Mouse (Mus musculus): Measurements from ENCODE around the gene Map4k4. TPM values are rescaled to one million over a fixed set of nuclear protein-coding genes. Genes with fewer than 3 reads are reported as not detected.

Map4k4 gene
- polyA plus RNA-seq, 1 experiment, result 94.7 TPM

DNA sequence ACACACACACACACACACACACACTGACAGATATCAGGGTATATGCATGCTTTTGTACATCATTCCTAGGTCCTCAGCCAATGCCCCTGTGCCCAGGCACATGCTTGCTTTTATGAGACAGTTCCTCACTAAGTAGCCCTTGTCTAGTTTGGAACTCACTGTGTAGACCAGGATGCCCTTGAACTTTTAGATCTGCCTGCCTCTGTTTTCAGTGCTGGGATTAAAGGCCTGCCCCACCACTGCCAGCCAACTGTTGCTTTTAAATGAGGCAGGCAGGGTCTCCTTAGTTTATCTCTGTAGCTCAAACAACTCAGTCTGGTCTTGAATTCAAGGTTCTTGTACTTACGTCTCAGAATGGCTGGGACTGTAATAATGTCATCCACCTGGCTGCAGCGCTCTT is 8.3 kb downstream of the Map4k4 start:
- WGBS, result 91% methylated on average over 2 of the region's 2 CpGs

DNA sequence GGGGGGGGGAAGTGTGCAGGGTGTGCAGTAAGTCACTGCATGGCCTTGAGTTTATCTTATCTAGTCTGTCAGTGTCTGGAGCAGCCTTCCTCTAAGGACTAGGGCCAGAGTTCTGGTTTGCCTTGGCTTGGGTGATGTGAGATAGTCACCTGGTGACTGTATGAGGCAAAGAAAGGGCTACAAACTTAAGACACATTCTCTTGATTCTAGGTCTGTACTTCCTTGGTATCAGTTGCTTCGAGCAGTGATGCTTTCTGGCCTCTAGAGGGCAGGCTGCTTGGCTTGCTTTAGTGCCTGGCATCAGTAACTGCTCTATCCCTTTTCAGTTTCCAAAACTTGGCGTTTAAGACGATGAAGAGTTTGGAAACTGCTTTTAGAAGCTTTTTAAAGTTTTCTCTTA is 10.7 kb downstream of the Map4k4 start:
- 18% methylated on average over 3 of the region's 3 CpGs for WGBS
- Histone ChIP-seq H3K4me1 (ENCODE audit: control insufficient read depth, insufficient read depth, low read length) (peaks cover 28% of the 10 kb centered on the region), H3K4me3 (replicated peaks; ENCODE audit: extremely low read depth, low read depth, low read length) (no peak overlapping the region)
- TF ChIP-seq CTCF (IDR thresholded peaks at IDR 0.05; ENCODE audit: insufficient read depth, low read length), result peak; percentile 96
- TF ChIP-seq POLR2A (IDR thresholded peaks at IDR 0.05; ENCODE audit: borderline replicate concordance, extremely low read depth, low read depth, low read length), result no peak
- DNase-seq, result no peak

More for the DNA sequence above, 8.3 kb downstream of the Map4k4 start:
- Histone ChIP-seq H3K4me1 (ENCODE audit: control insufficient read depth, insufficient read depth, low read length) (peaks cover 35% of the 10 kb centered on the region), H3K4me3 (replicated peaks; ENCODE audit: extremely low read depth, low read depth, low read length) (no peak overlapping the region)
- TF ChIP-seq CTCF (IDR thresholded peaks at IDR 0.05; ENCODE audit: insufficient read depth, low read length) (no peak), POLR2A (IDR thresholded peaks at IDR 0.05; ENCODE audit: borderline replicate concordance, extremely low read depth, low read depth, low read length) (no peak)
- no peak for DNase-seq

DNA sequence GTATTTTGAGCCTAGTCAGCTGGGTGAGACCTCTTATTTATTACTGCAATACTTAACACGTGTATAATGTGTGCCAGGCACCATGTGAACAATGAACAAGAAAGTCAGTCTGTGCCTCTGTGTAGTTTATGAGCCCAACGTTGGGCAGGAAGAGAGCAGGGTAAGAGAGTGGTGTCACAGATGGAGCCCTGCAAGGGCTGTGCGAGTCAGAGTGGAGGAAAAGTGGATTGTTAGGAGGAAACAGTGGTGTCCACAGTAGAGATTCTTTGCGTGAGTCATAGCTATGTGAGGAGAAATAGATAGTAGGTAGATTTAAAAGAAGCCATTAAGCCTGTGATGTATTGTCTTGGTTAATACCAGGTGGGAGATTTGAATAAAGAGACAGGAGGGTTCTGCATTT is 12.5 kb downstream of the Map4k4 start:
- Histone ChIP-seq H3K4me3 (replicated peaks; ENCODE audit: extremely low read depth, low read depth, low read length) (no peak overlapping the region), H3K4me1 (ENCODE audit: control insufficient read depth, insufficient read depth, low read length) (peaks cover 23% of the 10 kb centered on the region)
- TF ChIP-seq CTCF (IDR thresholded peaks at IDR 0.05; ENCODE audit: insufficient read depth, low read length) (no peak), POLR2A (IDR thresholded peaks at IDR 0.05; ENCODE audit: borderline replicate concordance, extremely low read depth, low read depth, low read length) (no peak)
- 30% methylated on average over 4 of the region's 4 CpGs for WGBS
- DNase-seq, result no peak

DNA sequence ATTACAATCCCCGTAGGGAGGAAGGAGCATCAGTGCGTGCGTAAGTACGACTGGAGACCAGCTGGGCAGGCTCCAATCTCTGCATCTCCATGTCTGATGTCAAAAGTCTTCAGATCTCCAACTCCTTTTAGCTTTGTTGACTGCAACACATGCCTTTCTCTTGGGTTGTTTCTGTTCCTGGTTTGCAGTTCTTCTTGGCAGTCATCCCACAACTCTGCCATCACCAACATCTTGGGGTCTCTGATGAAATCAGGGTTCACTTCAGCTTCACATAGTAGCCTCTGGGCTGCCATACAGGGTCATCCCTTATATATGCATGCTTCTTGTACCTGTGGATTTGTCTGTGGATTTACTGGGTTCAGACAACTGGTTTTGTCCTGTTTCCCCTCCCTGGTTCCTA is 15.4 kb downstream of the Map4k4 start:
- no peak for DNase-seq
- TF ChIP-seq CTCF (IDR thresholded peaks at IDR 0.05; ENCODE audit: insufficient read depth, low read length) (no peak), POLR2A (IDR thresholded peaks at IDR 0.05; ENCODE audit: borderline replicate concordance, extremely low read depth, low read depth, low read length) (no peak)

DNA sequence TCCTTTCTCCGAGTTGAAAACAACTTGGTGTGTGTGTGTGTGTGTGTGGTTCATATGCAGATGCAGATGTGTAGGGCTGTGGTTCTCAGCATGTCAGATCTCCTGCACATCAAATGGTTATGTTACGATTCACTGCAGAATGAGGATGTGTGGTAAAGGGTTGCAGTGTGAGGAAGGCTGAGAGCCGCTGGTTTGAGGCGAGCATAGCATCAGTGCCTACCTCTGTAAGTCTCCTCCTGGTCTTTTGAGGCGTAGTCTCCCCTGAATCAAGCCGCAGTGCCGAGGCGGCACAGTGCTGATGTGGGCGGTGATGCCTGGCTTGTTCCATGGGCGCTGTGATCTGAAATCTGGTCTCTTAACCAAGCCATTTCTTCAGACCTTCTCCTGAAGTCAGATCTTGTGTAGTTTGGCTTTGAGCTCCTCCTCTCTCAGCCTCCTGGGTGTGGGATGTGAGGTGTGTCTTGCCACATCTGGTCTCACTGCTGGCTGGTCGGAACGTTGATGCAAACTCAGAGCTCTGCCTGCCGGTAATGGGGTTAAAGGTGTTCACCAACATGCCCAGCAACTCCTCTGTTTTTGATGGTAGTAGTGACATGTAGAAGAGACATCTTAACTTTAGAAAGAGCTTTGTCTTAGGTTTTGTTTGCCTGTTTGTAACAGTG is 17.3 kb downstream of the Map4k4 start:
- H3K4me1 ChIP-seq (ENCODE audit: control insufficient read depth, insufficient read depth, low read length), result peaks cover 29% of the 10 kb centered on the region
- WGBS, result 62% methylated on average over 13 of the region's 13 CpGs
- no peak for TF ChIP-seq CTCF (IDR thresholded peaks at IDR 0.05; ENCODE audit: insufficient read depth, low read length)
- TF ChIP-seq POLR2A (IDR thresholded peaks at IDR 0.05; ENCODE audit: borderline replicate concordance, extremely low read depth, low read depth, low read length), result no peak
- no peak for DNase-seq
- H3K4me3 ChIP-seq (replicated peaks; ENCODE audit: extremely low read depth, low read depth, low read length), result no peak overlapping the region

More for the DNA sequence above, 15.4 kb downstream of the Map4k4 start:
- WGBS, result 66% methylated on average over 4 of the region's 4 CpGs
- H3K4me3 ChIP-seq (replicated peaks; ENCODE audit: extremely low read depth, low read depth, low read length), result no peak overlapping the region
- H3K4me1 ChIP-seq (ENCODE audit: control insufficient read depth, insufficient read depth, low read length), result peaks cover 21% of the 10 kb centered on the region

DNA sequence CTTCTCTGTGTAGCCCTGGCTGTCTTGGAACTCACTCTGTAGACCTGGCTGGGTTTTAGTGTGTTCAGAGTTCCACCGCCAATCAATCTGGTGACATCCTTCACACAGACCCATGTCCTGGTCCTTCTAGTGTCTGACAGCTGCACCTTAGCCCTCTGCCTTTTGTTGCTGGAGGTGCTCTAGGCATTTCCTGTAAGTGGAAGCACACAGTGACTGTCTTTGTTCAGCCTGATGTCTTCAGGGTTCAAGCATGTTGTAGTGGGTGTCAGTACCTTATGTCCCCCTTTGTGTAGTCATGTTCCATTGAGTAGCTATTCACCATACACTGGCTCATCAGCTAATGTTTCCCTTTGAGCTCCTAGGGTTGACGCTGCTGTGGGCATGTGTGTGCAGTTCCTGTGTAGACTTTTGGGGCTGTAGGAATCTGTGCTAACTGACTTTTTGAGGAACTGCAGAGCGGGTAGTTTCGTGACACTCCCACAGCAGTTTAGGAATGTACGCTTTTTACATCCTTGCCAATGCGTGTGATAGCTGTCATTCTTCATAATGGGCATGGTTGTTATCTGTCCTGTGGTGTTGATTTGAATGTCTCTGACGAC is 17.9 kb downstream of the Map4k4 start:
- peaks cover 35% of the 10 kb centered on the region for H3K4me1 ChIP-seq (ENCODE audit: control insufficient read depth, insufficient read depth, low read length)
- no peak for DNase-seq
- TF ChIP-seq POLR2A (IDR thresholded peaks at IDR 0.05; ENCODE audit: borderline replicate concordance, extremely low read depth, low read depth, low read length) (no peak), CTCF (IDR thresholded peaks at IDR 0.05; ENCODE audit: insufficient read depth, low read length) (no peak)
- no peak overlapping the region for H3K4me3 ChIP-seq (replicated peaks; ENCODE audit: extremely low read depth, low read depth, low read length)
- 26% methylated on average over 7 of the region's 7 CpGs for WGBS

DNA sequence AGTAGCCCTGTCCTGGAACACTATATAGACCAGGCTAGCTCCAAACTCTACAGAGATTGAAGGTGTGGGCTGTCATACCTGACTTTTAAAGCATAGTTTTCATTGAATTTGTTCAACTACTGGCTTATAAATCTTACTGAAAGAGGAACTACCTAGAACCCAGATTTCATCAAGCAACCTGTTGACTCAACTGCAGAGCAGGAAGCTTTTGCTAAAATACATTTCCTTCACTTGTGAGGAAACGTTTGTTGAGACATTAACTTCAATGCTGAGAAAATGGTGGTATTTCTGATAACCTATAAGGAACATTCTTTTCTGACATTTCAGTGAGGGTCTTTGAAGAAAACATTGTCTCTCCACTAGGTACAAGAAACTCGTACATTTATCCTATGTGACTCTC is 19.9 kb downstream of the Map4k4 start:
- Histone ChIP-seq H3K4me1 (ENCODE audit: control insufficient read depth, insufficient read depth, low read length) (peaks cover 51% of the 10 kb centered on the region), H3K4me3 (replicated peaks; ENCODE audit: extremely low read depth, low read depth, low read length) (no peak overlapping the region)
- WGBS, result 50% methylated on average over 2 of the region's 2 CpGs
- DNase-seq, result no peak
- TF ChIP-seq POLR2A (IDR thresholded peaks at IDR 0.05; ENCODE audit: borderline replicate concordance, extremely low read depth, low read depth, low read length) (no peak), CTCF (IDR thresholded peaks at IDR 0.05; ENCODE audit: insufficient read depth, low read length) (no peak)

DNA sequence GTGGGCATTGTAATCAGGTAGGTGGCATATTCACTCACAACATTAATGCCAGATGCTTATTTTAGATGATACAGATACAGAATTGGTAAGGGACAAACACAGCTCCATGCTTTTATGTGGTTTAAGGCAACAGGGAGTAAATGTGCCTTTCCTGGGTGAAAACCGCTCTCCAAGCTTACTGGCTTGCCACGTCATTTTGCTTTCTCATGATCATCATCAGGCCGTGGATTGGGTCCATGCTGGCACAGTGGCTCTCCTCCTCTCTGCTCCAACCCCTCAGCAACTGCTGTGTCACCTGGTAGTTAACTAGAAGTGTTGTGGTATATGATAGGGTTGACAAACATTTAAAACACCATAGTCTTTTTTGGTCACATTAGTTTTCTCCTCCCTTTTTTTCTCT is 21.3 kb downstream of the Map4k4 start:
- TF ChIP-seq POLR2A (IDR thresholded peaks at IDR 0.05; ENCODE audit: borderline replicate concordance, extremely low read depth, low read depth, low read length) (no peak), CTCF (IDR thresholded peaks at IDR 0.05; ENCODE audit: insufficient read depth, low read length) (no peak)
- no peak overlapping the region for H3K4me3 ChIP-seq (replicated peaks; ENCODE audit: extremely low read depth, low read depth, low read length)
- 55% methylated on average over 3 of the region's 3 CpGs for WGBS
- H3K4me1 ChIP-seq (ENCODE audit: control insufficient read depth, insufficient read depth, low read length), result peaks cover 60% of the 10 kb centered on the region
- no peak for DNase-seq

DNA sequence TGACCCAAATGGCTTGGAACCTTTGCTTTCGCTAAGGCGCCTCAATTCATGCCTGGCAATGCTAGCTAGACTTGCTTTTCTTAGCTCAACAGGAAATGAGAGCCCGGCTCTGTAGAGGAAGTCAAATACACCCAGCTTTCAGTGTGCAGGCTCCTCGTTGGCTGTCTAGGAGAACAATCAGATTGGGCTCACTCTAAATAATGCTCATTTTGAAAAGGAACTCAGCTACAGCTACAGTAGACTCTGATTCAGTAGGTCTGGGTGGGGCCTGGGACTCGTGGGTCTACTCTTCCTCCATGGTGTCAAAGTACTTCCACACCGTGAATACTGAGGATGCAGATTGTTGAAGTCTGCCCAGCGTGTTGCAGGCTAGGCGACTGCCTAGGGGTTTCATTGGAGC is 22.0 kb downstream of the Map4k4 start:
- H3K4me1 ChIP-seq (ENCODE audit: control insufficient read depth, insufficient read depth, low read length), result peaks cover 60% of the 10 kb centered on the region
- 10% methylated on average over 8 of the region's 8 CpGs for WGBS
- TF ChIP-seq POLR2A (IDR thresholded peaks at IDR 0.05; ENCODE audit: borderline replicate concordance, extremely low read depth, low read depth, low read length) (no peak), CTCF (IDR thresholded peaks at IDR 0.05; ENCODE audit: insufficient read depth, low read length) (no peak)
- H3K4me3 ChIP-seq (replicated peaks; ENCODE audit: extremely low read depth, low read depth, low read length), result no peak overlapping the region
- DNase-seq, result no peak

Measured in lung, adult 2 months (tissue).